22 mouse cellular contexts compared by ENCODE assay signal in the genomic region with DNA sequence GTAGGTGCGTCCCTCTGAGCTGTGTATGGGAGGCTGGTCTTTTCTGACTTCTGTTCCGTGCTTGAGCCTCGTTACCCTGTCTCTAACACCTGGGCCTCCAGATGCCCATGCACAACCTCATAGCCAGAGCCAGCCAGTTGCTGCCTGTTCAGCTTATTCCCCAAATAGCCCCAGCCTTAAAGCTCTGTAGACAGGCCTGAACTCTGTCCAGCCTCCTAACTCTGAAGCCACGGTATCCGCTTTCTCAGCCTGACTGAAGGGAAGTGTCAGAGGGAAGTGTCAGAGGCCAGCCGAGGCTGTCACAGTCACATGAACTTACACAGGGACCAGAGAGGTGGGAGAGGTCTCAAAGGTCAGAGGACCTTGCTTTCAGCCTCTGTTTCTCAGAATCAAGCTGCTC. TPM values are rescaled to one million over a fixed set of nuclear protein-coding genes. Genes with fewer than 3 reads are reported as not detected.
DNase-seq lines count a peak whose midpoint lies in the region; ATAC-seq lines count a peak whose summit lies in the region.
"Had no signal": no experiment of that assay in that cellular context is flagged by ENCODE, and none has a peak within 500 bp of the region (broad histone marks: within the 10 kb centered on the region; RNA-seq: fewer than 3 reads in every experiment).

No protein-coding gene starts in this region.

- H3K4me3 ChIP-seq in heart, embryonic 12.5 days = no peak overlapping the region
- H3K4me3 ChIP-seq in liver, embryonic 13.5 days (replicated peaks) = no peak overlapping the region
- H3K4me3 ChIP-seq in liver, embryonic 11.5 days (ENCODE audit: low read depth, low read length) = no peak overlapping the region
- no peak overlapping the region for H3K4me3 ChIP-seq in liver, embryonic 15.5 days (replicated peaks)
- H3K4me3 ChIP-seq: hindbrain, embryonic 15.5 days; layer of hippocampus, adult 2 months; midbrain, embryonic 13.5 days; myocyte; neural tube, embryonic 15.5 days had no signal

- H3K36me3 ChIP-seq in heart, embryonic 12.5 days = peaks cover 99% of the 10 kb centered on the region
- H3K36me3 ChIP-seq in liver, embryonic 13.5 days = peaks cover 99% of the 10 kb centered on the region
- H3K36me3 ChIP-seq in liver, embryonic 11.5 days (ENCODE audit: control insufficient read depth, insufficient read depth, low read length) = peaks cover 87% of the 10 kb centered on the region
- H3K36me3 ChIP-seq in liver, embryonic 15.5 days (replicated peaks) = peaks cover 98% of the 10 kb centered on the region

- no peak for DNase-seq in heart, adult 8-10 months (ENCODE audit: low spot score)
- DNase-seq in liver, embryonic 13.5 days = no peak
- no peak for DNase-seq in liver, embryonic 11.5 days (ENCODE audit: low spot score)
- DNase-seq in skeletal muscle tissue, adult 2 months (ENCODE audit: low read depth, low spot score) = peak; percentile 88
- DNase-seq: adrenal gland, postnatal 36 days; cerebellum, adult 9-11 months; kidney, adult 11 months; lung, embryonic 14.5 days; right cerebral cortex, postnatal 25 days; thymus, adult 18-20 months had no signal

- 61% methylated on average over 6 of the region's 6 CpGs for WGBS in heart, embryonic 12.5 days
- 74% methylated on average over 6 of the region's 6 CpGs for WGBS in liver, embryonic 13.5 days (ENCODE audit: insufficient replicate concordance)
- WGBS in liver, embryonic 11.5 days = 77% methylated on average over 6 of the region's 6 CpGs
- 70% methylated on average over 6 of the region's 6 CpGs for WGBS in liver, embryonic 15.5 days (ENCODE audit: insufficient replicate concordance)

- peak overlapping the region; percentile 19; the same call in 1 of the 2 replicates for H3K27ac ChIP-seq in heart, embryonic 12.5 days (ENCODE audit: poor library complexity, severe bottlenecking)
- H3K27ac ChIP-seq in liver, embryonic 13.5 days = peak overlapping the region; percentile 47
- H3K27ac ChIP-seq in liver, embryonic 11.5 days (ENCODE audit: low read depth, low read length) = no peak overlapping the region
- H3K27ac ChIP-seq in liver, embryonic 15.5 days (replicated peaks) = 0 out of 2 replicates have a peak overlapping the region, but pooled peaks have one; percentile 9
- H3K27ac ChIP-seq: hindbrain, embryonic 15.5 days; kidney, postnatal 0 days; layer of hippocampus, adult 2 months; midbrain, embryonic 13.5 days; neural tube, embryonic 15.5 days had no signal

- H3K4me1 ChIP-seq in heart, embryonic 12.5 days (replicated peaks) = peaks cover 11% of the 10 kb centered on the region
- 0 out of 2 replicates have a peak, but pooled peaks cover 6% of the 10 kb centered on the region for H3K4me1 ChIP-seq in liver, embryonic 13.5 days (replicated peaks)
- no peaks in the 10 kb centered on the region for H3K4me1 ChIP-seq in liver, embryonic 11.5 days (replicated peaks; ENCODE audit: control insufficient read depth, insufficient read depth, low read length)
- H3K4me1 ChIP-seq in liver, embryonic 15.5 days (replicated peaks) = peaks cover 4% of the 10 kb centered on the region; the same call in 1 of the 2 replicates
- H3K4me1 ChIP-seq: hindbrain, embryonic 15.5 days; midbrain, embryonic 13.5 days; neural tube, embryonic 15.5 days had no signal

- ATAC-seq in heart, embryonic 12.5 days (ENCODE audit: insufficient number of reproducible peaks, low FRiP score) = no peak
- ATAC-seq in liver, embryonic 13.5 days (ENCODE audit: low read depth) = 0 out of 2 replicates have a peak, but pooled peaks have one; percentile 20
- no peak for ATAC-seq in liver, embryonic 11.5 days (replicated peaks; ENCODE audit: low FRiP score)
- ATAC-seq in liver, embryonic 15.5 days (ENCODE audit: insufficient read depth) = peak; percentile 21; the same call in 1 of the 2 replicates
- ATAC-seq in CD4-positive, CD25-positive, alpha-beta regulatory T cell, adult 4 months = no peak
- ATAC-seq: midbrain, embryonic 13.5 days had no signal

- no peaks in the 10 kb centered on the region for H3K9me3 ChIP-seq in heart, embryonic 12.5 days (replicated peaks)
- H3K9me3 ChIP-seq in liver, embryonic 13.5 days (replicated peaks) = no peaks in the 10 kb centered on the region
- H3K9me3 ChIP-seq in liver, embryonic 11.5 days (ENCODE audit: control insufficient read depth, low read length) = no peaks in the 10 kb centered on the region
- no peaks in the 10 kb centered on the region for H3K9me3 ChIP-seq in liver, embryonic 15.5 days (replicated peaks)
- H3K9me3 ChIP-seq: G1E; hindbrain, embryonic 15.5 days; midbrain, embryonic 13.5 days; neural tube, embryonic 15.5 days had no signal

- H3K9ac ChIP-seq in heart, embryonic 12.5 days = no peak overlapping the region
- no peak overlapping the region for H3K9ac ChIP-seq in liver, embryonic 13.5 days
- no peak overlapping the region for H3K9ac ChIP-seq in liver, embryonic 11.5 days (ENCODE audit: low read depth, low read length)
- H3K9ac ChIP-seq in liver, embryonic 15.5 days = no peak overlapping the region
- H3K9ac ChIP-seq: hindbrain, embryonic 15.5 days; lung, embryonic 14.5 days; midbrain, embryonic 13.5 days; neural tube, embryonic 15.5 days had no signal

- no peaks in the 10 kb centered on the region for H3K27me3 ChIP-seq in heart, embryonic 12.5 days (replicated peaks)
- H3K27me3 ChIP-seq in liver, embryonic 13.5 days = no peaks in the 10 kb centered on the region
- no peaks in the 10 kb centered on the region for H3K27me3 ChIP-seq in liver, embryonic 11.5 days (replicated peaks; ENCODE audit: control insufficient read depth, insufficient read depth, low read length)
- no peaks in the 10 kb centered on the region for H3K27me3 ChIP-seq in liver, embryonic 15.5 days
- H3K27me3 ChIP-seq: hindbrain, embryonic 15.5 days; midbrain, embryonic 13.5 days; neural tube, embryonic 15.5 days had no signal

- H3K4me2 ChIP-seq in heart, embryonic 12.5 days = no peak overlapping the region
- no peak overlapping the region for H3K4me2 ChIP-seq in liver, embryonic 13.5 days
- no peak overlapping the region for H3K4me2 ChIP-seq in liver, embryonic 11.5 days
- no peak overlapping the region for H3K4me2 ChIP-seq in liver, embryonic 15.5 days
- H3K4me2 ChIP-seq: hindbrain, embryonic 15.5 days; lung, embryonic 14.5 days; midbrain, embryonic 13.5 days; neural tube, embryonic 15.5 days had no signal

RNA-seq across cellular contexts. Expression of gene Crip2, which starts 15.3 kb away (rescaled TPM):
- polyA plus RNA-seq in heart, embryonic 12.5 days (2016; fragmentation: Nextera tagmentation; extraction: Ambion mirVana) = 1,186 and 1,223 TPM in 2 replicates
- total RNA-seq in heart, adult 8-10 months (2022) = 1,000 to 10,000 TPM; 1,612 to 1,913 (median 1,690) TPM
- polyA plus RNA-seq in liver, embryonic 13.5 days (2015; fragmentation: Nextera tagmentation; extraction: Ambion mirVana) = 47.9 and 50.4 TPM in 2 replicates
- 80.6 and 86.9 TPM in 2 replicates for polyA plus RNA-seq in liver, embryonic 11.5 days (2014; fragmentation: Nextera tagmentation; extraction: Ambion mirVana)
- 45.1 and 51.5 TPM in 2 replicates for polyA plus RNA-seq in liver, embryonic 15.5 days (2015; fragmentation: Nextera tagmentation; extraction: Ambion mirVana)
- 1 to 10 TPM; 5.7 to 6.9 TPM for polyA plus RNA-seq in CD4-positive, CD25-positive, alpha-beta regulatory T cell, adult 4 months (2017; shearing (Covaris generic))

RNA-seq across cellular contexts. Expression of gene Crip1, which starts 21.4 kb away (rescaled TPM):
- polyA plus RNA-seq in heart, embryonic 12.5 days (2016; fragmentation: Nextera tagmentation; extraction: Ambion mirVana) = 464 and 485 TPM in 2 replicates
- 100 to 1,000 TPM; 154 to 215 (median 169) TPM for total RNA-seq in heart, adult 8-10 months (2022)
- 84.5 and 94.1 TPM in 2 replicates for polyA plus RNA-seq in liver, embryonic 13.5 days (2015; fragmentation: Nextera tagmentation; extraction: Ambion mirVana)
- polyA plus RNA-seq in liver, embryonic 11.5 days (2014; fragmentation: Nextera tagmentation; extraction: Ambion mirVana) = 148 and 150 TPM in 2 replicates
- polyA plus RNA-seq in liver, embryonic 15.5 days (2015; fragmentation: Nextera tagmentation; extraction: Ambion mirVana) = 89.4 and 102 TPM in 2 replicates
- polyA plus RNA-seq in CD4-positive, CD25-positive, alpha-beta regulatory T cell, adult 4 months (2017; shearing (Covaris generic)) = 1,000 to 10,000 TPM in 1 of 2 experiments, 100 to 1,000 TPM in 1; 784 to 1,045 TPM

RNA-seq across cellular contexts. Expression of gene Mta1, which starts 26.6 kb away (rescaled TPM):
- 11.3 and 11.4 TPM in 2 replicates for polyA plus RNA-seq in heart, embryonic 12.5 days (2016; fragmentation: Nextera tagmentation; extraction: Ambion mirVana)
- 10 to 100 TPM; 45.0 to 47.2 (median 46.1) TPM for total RNA-seq in heart, adult 8-10 months (2022)
- polyA plus RNA-seq in liver, embryonic 13.5 days (2015; fragmentation: Nextera tagmentation; extraction: Ambion mirVana) = 4.8 and 6.1 TPM in 2 replicates
- 17.7 and 19.2 TPM in 2 replicates for polyA plus RNA-seq in liver, embryonic 11.5 days (2014; fragmentation: Nextera tagmentation; extraction: Ambion mirVana)
- 3.8 and 4.4 TPM in 2 replicates for polyA plus RNA-seq in liver, embryonic 15.5 days (2015; fragmentation: Nextera tagmentation; extraction: Ambion mirVana)
- polyA plus RNA-seq in CD4-positive, CD25-positive, alpha-beta regulatory T cell, adult 4 months (2017; shearing (Covaris generic)) = 10 to 100 TPM in 1 of 2 experiments, 1 to 10 TPM in 1; 9.6 to 15.1 TPM

RNA-seq across cellular contexts. Expression of gene Tedc1, which starts 31.5 kb away (rescaled TPM):
- 24.5 and 26.9 TPM in 2 replicates for polyA plus RNA-seq in heart, embryonic 12.5 days (2016; fragmentation: Nextera tagmentation; extraction: Ambion mirVana)
- under 1 TPM; 0.12 to 0.49 (median 0.33) TPM for total RNA-seq in heart, adult 8-10 months (2022)
- polyA plus RNA-seq in liver, embryonic 13.5 days (2015; fragmentation: Nextera tagmentation; extraction: Ambion mirVana) = 12.0 and 12.9 TPM in 2 replicates
- polyA plus RNA-seq in liver, embryonic 11.5 days (2014; fragmentation: Nextera tagmentation; extraction: Ambion mirVana) = 23.5 and 24.2 TPM in 2 replicates
- 11.3 and 11.5 TPM in 2 replicates for polyA plus RNA-seq in liver, embryonic 15.5 days (2015; fragmentation: Nextera tagmentation; extraction: Ambion mirVana)
- 1 to 10 TPM; 1.5 to 3.3 TPM for polyA plus RNA-seq in CD4-positive, CD25-positive, alpha-beta regulatory T cell, adult 4 months (2017; shearing (Covaris generic))

RNA-seq across cellular contexts. Expression of gene Tex22, which starts 50.4 kb away (rescaled TPM):
- not detected in 2 replicates for polyA plus RNA-seq in heart, embryonic 12.5 days (2016; fragmentation: Nextera tagmentation; extraction: Ambion mirVana)
- not detected for total RNA-seq in heart, adult 8-10 months (2022)
- polyA plus RNA-seq in liver, embryonic 13.5 days (2015; fragmentation: Nextera tagmentation; extraction: Ambion mirVana) = not detected in 2 replicates
- not detected in 2 replicates for polyA plus RNA-seq in liver, embryonic 11.5 days (2014; fragmentation: Nextera tagmentation; extraction: Ambion mirVana)
- not detected in 2 replicates for polyA plus RNA-seq in liver, embryonic 15.5 days (2015; fragmentation: Nextera tagmentation; extraction: Ambion mirVana)
- not detected for polyA plus RNA-seq in CD4-positive, CD25-positive, alpha-beta regulatory T cell, adult 4 months (2017; shearing (Covaris generic))
- total RNA-seq: granulocyte monocyte progenitor cell, adult 5-6 weeks had no signal
- polyA plus RNA-seq: embryonic facial prominence, embryonic 14.5 days; G1E; hindbrain, embryonic 15.5 days; kidney, postnatal 0 days; lung, embryonic 14.5 days; neural tube, embryonic 15.5 days had no signal

Comparison
In these comparisons a context has a peak if more than half of its experiments do, and no peak if none do; other contexts are left out.
1. ATAC-seq: peak in liver, embryonic 13.5 days (single experiment) and liver, embryonic 15.5 days (single experiment); none in heart, embryonic 12.5 days (single experiment), liver, embryonic 11.5 days (single experiment) and CD4-positive, CD25-positive, alpha-beta regulatory T cell, adult 4 months (single experiment).
2. RNA of gene Crip2, which starts 15.3 kb away (polyA plus RNA-seq): 1,186 to 1,223 TPM in heart, embryonic 12.5 days; 80.6 to 86.9 TPM in liver, embryonic 11.5 days, 47.9 to 50.4 TPM in liver, embryonic 13.5 days, 45.1 to 51.5 TPM in liver, embryonic 15.5 days and 5.7 to 6.9 TPM in CD4-positive, CD25-positive, alpha-beta regulatory T cell, adult 4 months; every median in the first group is over 10 times any median in the second.